Mouse (Mus musculus) limb, embryonic 12.5 days (tissue): ENCODE results near the gene Cfap99. TPM values are rescaled to one million over a fixed set of nuclear protein-coding genes. Genes with fewer than 3 reads are reported as not detected.

ENCODE experiments used
- ATAC-seq: fragments of 200-750 bp; cut with Nextera tagmentation; 2 replicates; pipeline ENCODE4 v1.8.0; 2017; ENCODE audit warnings: low read depth, moderate TSS enrichment; ENCODE audit not compliant: insufficient number of reproducible peaks, insufficient read depth, low FRiP score, low TSS enrichment
- H3K27ac ChIP-seq: fragments of 300-500 bp; sonication (generic); 2 replicates; pipeline ENCODE4 v1.5.1; 2016; ENCODE audit warnings: mild to moderate bottlenecking, moderate library complexity
- H3K27me3 ChIP-seq: fragments of 300-500 bp; sonication (generic); 2 replicates; pipeline ENCODE4 v1.6.1; 2016; ENCODE audit warnings: mild to moderate bottlenecking, moderate library complexity
- H3K36me3 ChIP-seq: fragments of 300-500 bp; sonication (generic); 2 replicates; pipeline ENCODE4 v1.6.1; 2016; ENCODE audit warnings: mild to moderate bottlenecking, moderate library complexity
- H3K4me1 ChIP-seq: fragments of 300-500 bp; sonication (generic); replicated peaks from 2 replicates; pipeline ENCODE4 v1.6.1; 2016
- H3K4me2 ChIP-seq: fragments of 300-500 bp; sonication (generic); 2 replicates; pipeline ENCODE4 v1.6.1; 2016; ENCODE audit warnings: mild to moderate bottlenecking, moderate library complexity
- H3K4me3 ChIP-seq: fragments of 300-500 bp; sonication (generic); replicated peaks from 2 replicates; pipeline ENCODE4 v1.5.1; 2016; ENCODE audit warnings: mild to moderate bottlenecking
- H3K9ac ChIP-seq: fragments of 300-500 bp; sonication (generic); replicated peaks from 2 replicates; pipeline ENCODE4 v1.6.1; 2016; ENCODE audit warnings: mild to moderate bottlenecking, moderate library complexity
- H3K9me3 ChIP-seq: fragments of 300-500 bp; sonication (generic); 2 replicates; pipeline ENCODE4 v1.6.1; 2016; ENCODE audit warnings: mild to moderate bottlenecking, moderate library complexity
- WGBS: fragments of 180-500 bp; shearing (Covaris S2); methylation state at CpG from one replicate; pipeline ENCODE4 v1.1.7; 2016; 5-methylcytosine and 5-hydroxymethylcytosine counted together
- polyA plus RNA-seq: library from polyadenylated mRNA; unstranded; fragments of >200 nt; fragmentation: Nextera tagmentation; extraction: Ambion mirVana; gene quantifications from 2 replicates; pipeline ENCODE4 v1.2.1, GENCODE M21; 2016

Gene Cfap99
- polyA plus RNA-seq, 1 experiment from 2014 or later = not detected

- H3K27me3 ChIP-seq = peaks cover 7% of the 10 kb centered on the region; the same call in 1 of the 2 replicates
- WGBS = 88% methylated on average over 2 of the region's 2 CpGs
- no peak for ATAC-seq
- no peak overlapping the region for H3K4me2 ChIP-seq
- H3K4me1 ChIP-seq = peaks cover 15% of the 10 kb centered on the region
- no peaks in the 10 kb centered on the region for H3K9me3 ChIP-seq
- no peaks in the 10 kb centered on the region for H3K36me3 ChIP-seq
- H3K9ac ChIP-seq = no peak overlapping the region
- no peak overlapping the region for H3K4me3 ChIP-seq
- H3K27ac ChIP-seq = no peak overlapping the region
Observed at GRCm38 (mm10) chr5:34330136-34330535, 41.7 kb downstream of the Cfap99 start.

- ATAC-seq = no peak
- Histone ChIP-seq H3K36me3 (peaks cover 6% of the 10 kb centered on the region; the same call in 1 of the 2 replicates), H3K4me1 (peaks cover 16% of the 10 kb centered on the region), H3K4me3 (no peak overlapping the region), H3K27me3 (no peaks in the 10 kb centered on the region), H3K9ac (no peak overlapping the region), H3K27ac (no peak overlapping the region), H3K4me2 (no peak overlapping the region), H3K9me3 (no peaks in the 10 kb centered on the region)
- WGBS = 83% methylated on average over 1 of the region's 1 CpGs
Observed at GRCm38 (mm10) chr5:34334081-34334480, 45.7 kb downstream of the Cfap99 start.

- Histone ChIP-seq H3K9me3 (no peaks in the 10 kb centered on the region), H3K4me2 (peak overlapping the region; percentile 82), H3K9ac (peak overlapping the region; percentile 93), H3K4me1 (peaks cover 16% of the 10 kb centered on the region), H3K27ac (peak overlapping the region; percentile 89), H3K4me3 (peak overlapping the region; percentile 95), H3K27me3 (no peaks in the 10 kb centered on the region), H3K36me3 (peaks cover 6% of the 10 kb centered on the region)
- ATAC-seq = peak; percentile 72
- WGBS = 2% methylated on average over 21 of the region's 21 CpGs
Observed at GRCm38 (mm10) chr5:34335539-34336096, 47.2 kb downstream of the Cfap99 start.

GRCm38 (mm10) chr5:34336097-34336774, 47.8 kb downstream of the Cfap99 start, which contains the start of gene Rnf4:
TSS of gene Rnf4 (plus strand) at chr5:34336289.
- Histone ChIP-seq H3K27me3 (no peaks in the 10 kb centered on the region), H3K4me1 (peaks cover 16% of the 10 kb centered on the region), H3K4me3 (peak within 1 kb of the TSS; percentile 95), H3K36me3 (peaks cover 6% of the 10 kb centered on the region), H3K9me3 (no peaks in the 10 kb centered on the region), H3K27ac (peak within 1 kb of the TSS; percentile 96), H3K9ac (peak within 1 kb of the TSS; percentile 95), H3K4me2 (peak within 1 kb of the TSS; percentile 85)
- ATAC-seq = peak; percentile 93
- WGBS = under 1% methylated on average over 67 of the region's 67 CpGs

GRCm38 (mm10) chr5:34336775-34337450, 48.5 kb downstream of the Cfap99 start:
- H3K27me3 ChIP-seq = no peaks in the 10 kb centered on the region
- peak overlapping the region; percentile 95 for H3K4me3 ChIP-seq
- peaks cover 6% of the 10 kb centered on the region for H3K36me3 ChIP-seq
- peaks cover 16% of the 10 kb centered on the region for H3K4me1 ChIP-seq
- peak overlapping the region; percentile 96 for H3K27ac ChIP-seq
- no peaks in the 10 kb centered on the region for H3K9me3 ChIP-seq
- peak overlapping the region; percentile 95 for H3K9ac ChIP-seq
- under 1% methylated on average over 42 of the region's 42 CpGs for WGBS
- peak overlapping the region; percentile 85 for H3K4me2 ChIP-seq
- 0 out of 2 replicates have a peak, but pooled peaks have one; percentile 27 for ATAC-seq

- no peak overlapping the region for H3K4me3 ChIP-seq
- peaks cover 14% of the 10 kb centered on the region for H3K4me1 ChIP-seq
- WGBS = 98% methylated on average over 6 of the region's 6 CpGs
- H3K27ac ChIP-seq = no peak overlapping the region
- H3K9me3 ChIP-seq = no peaks in the 10 kb centered on the region
- H3K36me3 ChIP-seq = peaks cover 32% of the 10 kb centered on the region
- no peak overlapping the region for H3K4me2 ChIP-seq
- H3K9ac ChIP-seq = no peak overlapping the region
- H3K27me3 ChIP-seq = no peaks in the 10 kb centered on the region
- no peak for ATAC-seq
Observed at GRCm38 (mm10) chr5:34340246-34340645, 51.8 kb downstream of the Cfap99 start.

- Histone ChIP-seq H3K4me2 (no peak overlapping the region), H3K36me3 (peaks cover 95% of the 10 kb centered on the region), H3K9ac (no peak overlapping the region), H3K9me3 (no peaks in the 10 kb centered on the region), H3K4me3 (no peak overlapping the region), H3K27ac (no peak overlapping the region), H3K27me3 (no peaks in the 10 kb centered on the region), H3K4me1 (no peaks in the 10 kb centered on the region)
- 96% methylated on average over 3 of the region's 3 CpGs for WGBS
- ATAC-seq = no peak
Observed at GRCm38 (mm10) chr5:34352084-34352631, 63.8 kb downstream of the Cfap99 start.

GRCm38 (mm10) chr5:34360261-34360660, 71.9 kb downstream of the Cfap99 start:
- Histone ChIP-seq H3K9me3 (no peaks in the 10 kb centered on the region), H3K9ac (no peak overlapping the region), H3K4me2 (no peak overlapping the region), H3K4me1 (no peaks in the 10 kb centered on the region), H3K27ac (no peak overlapping the region), H3K27me3 (no peaks in the 10 kb centered on the region), H3K4me3 (no peak overlapping the region), H3K36me3 (peaks cover 83% of the 10 kb centered on the region)
- ATAC-seq = no peak
- WGBS = 92% methylated on average over 3 of the region's 3 CpGs

- Histone ChIP-seq H3K27ac (no peak overlapping the region), H3K4me2 (no peak overlapping the region), H3K4me1 (no peaks in the 10 kb centered on the region), H3K27me3 (no peaks in the 10 kb centered on the region), H3K36me3 (peaks cover 64% of the 10 kb centered on the region), H3K9ac (no peak overlapping the region), H3K4me3 (no peak overlapping the region), H3K9me3 (no peaks in the 10 kb centered on the region)
- ATAC-seq = no peak
Observed at GRCm38 (mm10) chr5:34363115-34363514, 74.7 kb downstream of the Cfap99 start.

- H3K4me2 ChIP-seq = peak overlapping the region; percentile 63
- H3K9me3 ChIP-seq = no peaks in the 10 kb centered on the region
- H3K27me3 ChIP-seq = no peaks in the 10 kb centered on the region
- 73% methylated on average over 7 of the region's 7 CpGs for WGBS
- peaks cover 19% of the 10 kb centered on the region; the same call in 1 of the 2 replicates for H3K36me3 ChIP-seq
- peak overlapping the region; percentile 87 for H3K27ac ChIP-seq
- H3K9ac ChIP-seq = peak overlapping the region; percentile 96
- H3K4me1 ChIP-seq = peaks cover 22% of the 10 kb centered on the region
- ATAC-seq = no peak
- peak overlapping the region; percentile 87 for H3K4me3 ChIP-seq
Observed at GRCm38 (mm10) chr5:34368551-34369290, 80.3 kb downstream of the Cfap99 start.
